Mouse (Mus musculus): ENCODE measurements at regions not wholly inside any gene's neighbourhood (a gene's known extent, or its start where the extent isn't known, plus 50 kb on each side); places are given as distances from the start of the nearest gene placed in this dataset.

DNA sequence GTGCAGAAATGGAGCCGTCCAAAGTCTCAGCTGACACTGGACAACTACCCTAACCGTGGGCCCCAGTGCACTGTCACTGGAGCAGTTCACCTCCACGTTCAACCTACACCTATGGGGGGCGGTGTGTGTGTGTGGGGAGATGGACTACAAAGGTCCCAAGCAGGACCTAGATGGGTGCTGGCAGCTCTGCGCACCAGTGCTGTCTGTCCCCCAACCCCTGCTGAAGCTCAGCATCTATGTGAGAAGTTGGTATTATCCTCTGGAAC lies 117.7 kb upstream of the Lhx1 start:
- WGBS = 43% methylated on average over 5 of the region's 5 CpGs
- DNase-seq (ENCODE audit: low read depth, low spot score) = no peak

DNA sequence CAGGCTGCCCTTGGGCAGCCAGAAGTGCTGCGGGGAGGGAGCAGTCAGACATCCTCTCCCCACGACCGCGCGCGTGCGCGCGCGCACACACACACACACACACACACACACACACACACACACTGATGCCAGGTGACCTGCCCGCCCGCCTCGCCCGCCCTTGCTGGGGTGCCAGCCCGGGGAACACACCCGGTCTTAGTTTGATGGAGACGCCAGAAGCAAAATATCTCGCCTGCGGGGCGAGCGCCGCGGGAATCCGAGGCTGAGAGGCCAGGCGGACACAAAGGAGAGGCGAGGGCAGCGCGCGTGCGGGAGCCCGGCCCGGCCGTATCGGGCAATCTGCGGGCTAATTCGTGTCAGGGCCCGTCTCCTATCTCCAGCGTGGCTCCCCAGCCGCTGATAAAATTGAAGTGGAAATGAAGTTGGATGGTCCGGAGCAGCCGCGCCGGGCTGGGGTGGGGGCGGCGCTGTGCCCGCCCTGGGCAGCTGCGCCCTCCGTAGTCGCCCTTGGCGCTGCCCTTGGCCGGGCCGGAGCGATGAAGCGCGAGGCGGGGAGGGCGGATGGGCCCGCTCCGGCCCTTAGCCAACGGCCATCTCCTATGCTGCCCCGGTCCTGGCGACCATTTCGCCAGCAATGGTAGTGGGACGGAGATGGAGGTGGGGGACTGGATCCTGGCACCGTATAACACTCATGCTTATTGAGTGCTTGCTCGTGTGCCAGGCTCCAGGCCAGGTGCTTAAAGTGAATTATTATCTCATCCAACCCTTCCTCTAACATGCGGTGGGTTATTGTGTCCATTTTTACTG lies 117.2 kb upstream of the Lhx1 start:
- whole genome bisulfite sequencing = 2% methylated on average over 67 of the region's 67 CpGs
- DNase-seq (ENCODE audit: low read depth, low spot score) = no peak

DNA sequence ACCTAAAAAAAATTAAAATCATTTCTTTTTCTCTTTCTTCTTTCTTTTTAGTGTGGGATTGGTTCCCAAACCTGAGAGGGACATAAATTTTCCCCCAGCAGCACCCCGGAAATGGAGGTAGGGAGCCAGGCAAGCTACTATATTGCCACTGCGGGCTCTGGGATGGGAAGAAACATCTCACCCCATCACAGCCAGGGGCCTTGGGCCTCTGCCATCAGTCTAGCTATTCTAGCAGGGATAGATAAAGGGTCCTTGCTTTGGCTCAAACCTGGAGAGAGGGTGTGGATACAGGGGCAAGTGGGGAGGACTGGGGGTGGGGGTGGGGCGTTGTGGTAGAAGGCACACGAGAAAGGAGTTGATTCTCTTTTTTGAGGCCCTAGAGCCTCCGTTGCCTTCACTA lies 116.3 kb upstream of the Lhx1 start:
- WGBS = 29% methylated on average over 5 of the region's 5 CpGs
- no peak for DNase-seq (ENCODE audit: low read depth, low spot score)

DNA sequence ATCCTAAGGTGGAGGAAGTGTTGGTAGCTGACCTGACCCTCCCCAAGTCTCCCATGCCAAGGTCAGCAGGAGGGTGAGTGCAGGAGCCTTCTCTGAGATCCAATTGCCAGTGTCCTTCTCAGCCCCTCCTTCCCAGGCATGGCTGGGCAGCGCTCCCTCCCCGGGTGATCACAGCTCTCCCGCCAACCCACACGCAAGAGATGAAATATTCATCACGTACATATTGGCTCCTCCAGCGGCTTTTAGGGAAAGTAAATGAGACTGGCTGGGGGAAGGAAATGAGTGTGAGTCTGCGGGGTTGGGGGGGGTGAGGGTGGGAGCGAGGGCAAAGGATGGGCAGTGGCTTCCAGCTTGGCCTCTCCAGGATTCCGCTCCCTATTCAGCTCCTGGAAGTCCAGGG lies 113.0 kb upstream of the Lhx1 start:
- no peak for DNase-seq (ENCODE audit: low read depth, low spot score)

DNA sequence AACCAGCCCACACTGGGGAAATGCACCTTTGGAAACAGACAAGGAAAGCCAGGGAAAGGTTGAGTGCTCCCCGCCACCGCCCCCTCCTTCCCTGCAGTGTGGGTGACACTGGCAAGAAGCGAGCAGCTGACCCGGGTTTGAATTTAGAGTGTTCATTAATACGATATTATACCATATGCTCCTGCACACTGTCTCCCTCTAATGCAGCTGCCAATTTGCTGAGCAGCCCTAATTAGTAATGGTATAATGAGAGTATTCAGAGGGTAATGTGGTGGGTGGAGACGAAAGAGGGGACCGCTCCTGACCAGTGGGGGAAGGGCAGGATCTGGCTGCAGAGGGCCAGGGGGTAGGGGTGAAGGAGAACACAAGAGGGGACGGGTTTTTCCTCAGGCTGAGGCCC lies 111.9 kb upstream of the Lhx1 start:
- DNase-seq (ENCODE audit: low read depth, low spot score) = no peak
- WGBS = 42% methylated on average over 8 of the region's 8 CpGs

More for the DNA sequence above, 113.0 kb upstream of the Lhx1 start:
- 21% methylated on average over 9 of the region's 9 CpGs for WGBS

DNA sequence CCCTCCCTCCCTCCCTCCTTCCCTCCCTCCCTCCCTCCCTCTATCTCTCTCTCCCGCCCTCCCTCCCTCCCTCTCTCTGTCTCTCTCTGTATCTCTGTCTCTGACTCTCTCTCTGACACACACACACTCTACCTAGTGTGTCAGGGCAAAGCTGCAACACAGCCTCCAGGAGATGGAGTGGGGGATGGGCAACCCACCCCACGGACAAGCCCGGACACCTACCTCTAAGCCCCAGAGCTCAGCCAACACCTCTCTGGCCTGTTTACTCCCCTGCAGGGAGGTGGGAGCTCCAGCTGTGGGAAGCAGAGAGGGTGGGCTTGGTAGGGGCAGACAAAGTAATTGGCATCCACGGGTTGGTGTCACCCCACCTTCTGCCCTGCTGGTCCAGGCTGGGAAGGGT lies 109.7 kb upstream of the Lhx1 start:
- 15% methylated on average over 3 of the region's 4 CpGs for WGBS

DNA sequence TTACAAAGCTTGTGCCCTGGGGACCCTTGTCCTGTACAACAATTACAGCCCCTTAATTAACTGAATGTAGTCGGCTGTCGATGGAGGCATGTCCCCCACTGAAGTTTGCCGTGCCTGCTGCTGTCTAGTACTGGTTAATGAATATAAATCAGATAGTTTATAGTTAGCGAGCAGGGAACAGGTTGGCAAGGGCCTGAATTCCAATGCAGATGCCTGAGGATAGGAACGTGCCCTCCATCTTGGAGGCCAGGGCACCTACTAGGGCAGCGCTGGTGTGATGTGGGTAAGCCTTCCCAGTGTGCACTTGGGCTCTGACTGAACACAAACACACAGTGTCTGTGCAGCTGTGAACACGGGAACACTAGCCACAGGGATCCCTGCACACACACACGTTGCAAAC lies 108.0 kb upstream of the Lhx1 start:
- DNase-seq (ENCODE audit: low read depth, low spot score) = no peak
- 31% methylated on average over 8 of the region's 8 CpGs for WGBS

More for the DNA sequence above, 109.7 kb upstream of the Lhx1 start:
- no peak for DNase-seq (ENCODE audit: low read depth, low spot score)

DNA sequence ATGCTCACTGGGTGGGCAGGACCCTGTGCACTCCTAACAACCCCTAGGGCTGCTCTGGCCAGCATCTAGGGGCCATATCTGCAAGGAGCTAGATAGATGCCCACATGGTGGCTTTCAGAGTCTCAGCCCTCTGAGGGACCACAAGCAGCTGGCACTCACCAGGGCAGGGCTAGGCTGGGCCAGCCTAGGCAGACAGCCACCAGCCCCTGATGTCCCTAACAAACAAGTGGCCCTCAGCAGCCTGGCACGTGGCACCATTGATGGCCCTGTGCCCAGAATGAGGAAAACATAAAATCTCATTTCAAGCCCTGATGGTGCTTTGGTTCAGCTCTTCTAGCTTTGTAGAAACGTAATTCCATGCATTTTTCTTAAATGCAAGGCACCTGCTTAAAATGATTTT lies 102.8 kb upstream of the Lhx1 start:
- 40% methylated on average over 2 of the region's 2 CpGs for WGBS
- no peak for DNase-seq (ENCODE audit: low read depth, low spot score)

DNA sequence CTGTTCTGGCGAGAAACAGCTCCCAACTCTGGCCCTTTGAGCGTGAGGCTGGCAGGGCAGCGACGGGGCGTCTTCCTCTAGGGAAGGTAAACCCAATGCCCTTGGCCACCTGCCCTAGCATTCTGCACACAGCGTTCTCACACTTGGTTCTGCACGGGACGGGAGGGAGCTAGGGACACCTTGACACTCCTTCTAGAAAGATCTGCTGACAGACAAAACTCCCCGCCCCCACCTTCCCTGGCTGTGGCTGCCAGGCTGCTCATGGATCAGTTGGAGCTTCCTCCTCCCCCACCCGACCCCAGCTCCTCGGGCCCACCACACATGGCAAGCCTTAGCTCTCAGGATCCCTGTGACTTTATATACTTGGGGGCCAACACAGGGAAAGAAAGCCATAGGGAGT lies 102.3 kb upstream of the Lhx1 start:
- WGBS = 59% methylated on average over 11 of the region's 11 CpGs
- DNase-seq (ENCODE audit: low read depth, low spot score) = no peak

DNA sequence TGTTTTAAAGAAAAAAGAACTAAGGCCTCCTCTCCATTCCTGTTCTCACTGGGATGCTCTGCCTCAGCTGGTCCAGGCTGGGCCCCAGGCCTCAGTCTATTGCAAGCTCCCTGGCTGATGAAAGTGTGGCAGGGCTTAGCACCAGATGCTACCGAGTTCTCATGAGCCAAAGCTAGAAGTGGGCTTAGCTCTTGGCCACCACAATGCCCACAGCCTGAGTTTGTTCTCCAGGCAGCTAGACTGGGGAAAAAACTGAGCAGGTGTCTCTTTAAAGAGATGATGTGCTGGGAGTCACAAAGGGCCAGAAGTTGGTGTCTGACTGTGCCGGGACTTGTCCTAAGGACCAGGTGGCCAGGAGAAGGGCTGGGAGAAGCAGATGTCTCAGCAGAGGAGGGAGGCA lies 101.9 kb upstream of the Lhx1 start:
- DNase-seq (ENCODE audit: low read depth, low spot score) = no peak

DNA sequence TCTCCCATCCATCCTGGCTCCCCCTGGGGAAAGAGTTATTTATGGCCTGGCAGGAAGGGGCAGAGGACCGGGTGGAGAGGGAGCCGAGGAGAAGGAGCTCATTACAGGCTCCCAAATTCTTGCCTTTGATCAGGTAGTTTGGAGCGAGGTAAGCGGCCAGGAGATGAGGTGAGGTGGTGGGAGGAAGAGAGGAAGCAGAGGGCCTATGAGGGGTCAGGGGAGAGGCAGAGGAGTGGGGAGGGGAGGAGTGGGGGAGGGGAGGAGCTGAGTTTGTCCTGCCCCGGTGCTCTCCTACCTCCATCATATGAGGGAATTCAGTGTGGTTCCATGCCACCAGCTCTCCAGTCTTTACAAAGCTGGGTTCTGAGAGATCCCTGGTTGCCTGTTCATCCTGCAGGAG lies 98.8 kb upstream of the Lhx1 start:
- DNase-seq (ENCODE audit: low read depth, low spot score) = no peak
- 12% methylated on average over 5 of the region's 5 CpGs for WGBS

More for the DNA sequence above, 101.9 kb upstream of the Lhx1 start:
- WGBS = 76% methylated on average over 2 of the region's 2 CpGs

DNA sequence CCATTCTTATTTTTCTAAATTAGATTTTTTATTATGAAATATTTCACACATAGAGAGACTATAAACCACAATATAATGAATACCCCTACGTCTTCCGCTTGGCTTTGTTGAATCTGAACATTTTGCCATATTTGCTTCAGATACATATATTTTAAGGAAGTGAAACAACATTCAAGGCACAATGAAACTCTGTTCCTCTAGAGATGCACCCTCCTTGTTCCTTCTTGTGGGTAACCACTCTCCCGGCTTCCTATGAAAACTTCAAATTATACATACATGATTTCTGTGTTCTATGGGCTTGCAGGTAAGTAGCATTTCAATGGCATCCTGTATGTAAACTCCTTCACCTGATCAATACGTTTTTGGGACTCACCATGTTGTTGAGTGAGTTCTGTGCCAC lies 94.4 kb upstream of the Lhx1 start:
- 75% methylated on average over 4 of the region's 4 CpGs for WGBS
- no peak for DNase-seq (ENCODE audit: low read depth, low spot score)

DNA sequence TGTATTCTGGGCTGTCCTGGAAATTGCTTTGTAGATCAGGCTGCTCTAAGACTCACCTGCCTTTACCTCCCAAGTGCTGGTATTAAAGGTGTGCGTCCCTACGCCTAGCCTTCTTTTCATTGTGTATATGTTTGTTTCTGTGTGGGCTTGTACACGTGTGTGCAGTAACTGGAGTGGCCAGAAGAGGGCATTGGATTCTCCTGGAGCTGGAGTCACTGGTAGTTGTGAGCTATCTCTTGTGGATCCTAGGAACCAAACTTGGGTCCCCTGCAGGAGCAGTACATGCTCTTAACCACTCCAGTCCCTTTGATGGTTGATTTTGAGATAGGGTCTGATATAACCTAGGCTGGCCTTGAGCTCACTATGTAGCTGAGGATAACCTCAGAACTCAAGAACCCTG lies 93.2 kb upstream of the Lhx1 start:
- WGBS = 86% methylated on average over 3 of the region's 3 CpGs
- DNase-seq (ENCODE audit: low read depth, low spot score) = no peak

DNA sequence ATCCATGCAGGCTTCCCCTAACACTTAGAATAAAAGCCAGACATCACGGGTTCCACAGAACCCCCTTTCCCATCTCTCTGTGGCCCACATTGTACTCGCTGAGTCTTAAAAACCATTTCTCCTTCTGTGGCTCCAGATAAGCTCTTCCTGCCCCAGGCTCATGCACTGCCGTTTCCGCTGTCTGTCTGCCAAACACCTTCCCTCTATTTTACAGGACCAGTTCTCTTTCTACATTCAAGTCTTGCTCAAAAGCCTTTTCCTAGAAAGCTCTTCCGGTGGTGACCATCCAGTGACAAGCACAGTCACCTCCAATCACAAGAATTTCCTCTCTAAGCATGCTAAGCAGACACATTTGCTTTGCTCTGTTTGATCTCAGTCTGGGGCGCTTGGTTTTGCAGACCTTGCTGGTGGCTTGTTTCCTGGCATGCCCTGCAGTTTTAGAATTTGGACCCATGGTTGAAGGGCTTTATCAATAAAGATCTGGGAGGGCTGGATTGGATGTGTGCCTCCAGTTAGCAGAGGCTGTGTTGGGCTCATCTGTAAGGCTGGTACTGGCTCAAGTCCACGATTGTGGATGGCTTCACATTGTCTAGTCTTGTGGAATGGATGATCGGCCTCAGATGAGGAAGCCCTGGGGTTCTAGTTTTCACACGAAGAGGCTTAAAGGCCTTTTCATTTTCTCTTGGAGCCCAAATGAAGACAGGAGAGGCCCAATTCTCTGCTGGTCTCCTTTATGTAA lies 87.8 kb upstream of the Lhx1 start:
- no peak for DNase-seq (ENCODE audit: low read depth, low spot score)
- 70% methylated on average over 9 of the region's 9 CpGs for WGBS

DNA sequence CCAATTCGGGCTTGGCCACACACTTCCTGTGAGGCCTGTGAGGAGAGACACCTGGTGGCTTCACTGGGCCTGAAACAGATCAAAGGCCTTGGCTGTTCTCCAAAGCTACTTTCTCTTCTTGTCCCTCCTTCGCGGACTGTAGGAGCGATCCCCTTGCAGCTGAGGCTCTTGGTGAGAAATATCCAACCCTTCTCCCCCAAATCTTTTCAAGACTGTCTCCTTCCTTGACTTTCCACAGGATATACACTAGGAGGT lies 86.2 kb upstream of the Lhx1 start:
- DNase-seq (ENCODE audit: low read depth, low spot score) = no peak
- WGBS = 39% methylated on average over 4 of the region's 4 CpGs

DNA sequence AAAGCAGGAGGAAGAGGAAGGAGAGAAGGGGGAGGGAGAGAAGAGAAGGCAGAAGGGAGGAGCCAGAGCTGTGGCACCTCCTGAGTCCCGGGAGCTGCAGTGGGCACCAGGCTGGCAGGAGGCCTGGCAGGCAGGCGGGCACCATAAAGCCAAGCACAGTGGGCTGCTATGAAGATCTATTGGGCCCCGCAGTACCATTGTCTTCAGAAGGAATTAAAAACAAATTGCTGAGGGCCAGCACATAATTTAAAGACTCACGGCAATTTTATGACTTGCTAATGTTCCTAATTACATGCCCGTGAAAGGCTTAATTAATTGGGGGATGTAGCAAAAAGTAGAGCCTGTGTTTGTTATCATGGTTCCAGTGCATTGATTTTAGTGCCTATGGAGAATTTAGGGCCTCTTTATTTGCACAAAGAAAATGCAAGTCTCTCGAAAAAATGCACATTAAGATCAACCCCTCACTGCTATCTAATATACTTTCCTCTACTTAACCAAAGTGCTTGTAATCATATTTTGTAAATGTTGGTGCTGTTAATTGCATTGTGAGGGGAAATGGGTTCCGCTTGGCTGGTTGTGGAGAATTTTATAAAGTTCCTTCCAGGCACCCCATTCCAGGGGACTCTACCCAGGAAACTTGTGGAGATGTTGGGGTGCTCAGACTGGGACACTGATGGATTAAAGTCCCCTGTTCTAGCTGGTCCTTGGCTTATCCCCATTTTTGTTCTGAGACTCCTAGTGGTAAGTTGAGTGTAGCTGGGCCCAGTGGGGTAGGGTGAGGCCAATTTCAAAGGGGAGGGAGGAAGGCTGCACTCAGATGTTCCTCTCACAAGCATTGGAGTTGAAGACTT lies 85.7 kb upstream of the Lhx1 start:
- no peak for DNase-seq (ENCODE audit: low read depth, low spot score)
- 50% methylated on average over 7 of the region's 7 CpGs for WGBS

DNA sequence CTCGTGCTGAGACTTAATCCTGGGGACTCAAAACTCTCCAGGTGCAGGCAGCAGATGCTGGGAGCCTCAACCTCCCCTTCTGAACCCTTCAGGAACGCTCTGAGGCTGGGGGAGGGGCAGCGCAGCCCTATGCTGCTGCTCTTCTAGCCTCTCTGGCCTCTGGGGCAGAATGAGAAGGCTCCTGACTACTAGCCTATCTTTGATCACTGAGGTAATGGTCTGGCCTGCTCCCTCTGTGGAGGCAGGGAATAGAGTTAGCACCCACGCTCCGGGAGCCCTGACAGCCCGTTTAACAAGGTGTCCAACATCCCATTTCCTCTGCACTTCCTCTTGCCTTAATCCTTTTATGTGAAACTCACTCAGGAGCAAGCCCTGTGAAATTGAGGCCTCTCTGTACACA lies 79.4 kb upstream of the Lhx1 start:
- DNase-seq (ENCODE audit: low read depth, low spot score) = no peak
- WGBS = 7% methylated on average over 6 of the region's 6 CpGs

DNA sequence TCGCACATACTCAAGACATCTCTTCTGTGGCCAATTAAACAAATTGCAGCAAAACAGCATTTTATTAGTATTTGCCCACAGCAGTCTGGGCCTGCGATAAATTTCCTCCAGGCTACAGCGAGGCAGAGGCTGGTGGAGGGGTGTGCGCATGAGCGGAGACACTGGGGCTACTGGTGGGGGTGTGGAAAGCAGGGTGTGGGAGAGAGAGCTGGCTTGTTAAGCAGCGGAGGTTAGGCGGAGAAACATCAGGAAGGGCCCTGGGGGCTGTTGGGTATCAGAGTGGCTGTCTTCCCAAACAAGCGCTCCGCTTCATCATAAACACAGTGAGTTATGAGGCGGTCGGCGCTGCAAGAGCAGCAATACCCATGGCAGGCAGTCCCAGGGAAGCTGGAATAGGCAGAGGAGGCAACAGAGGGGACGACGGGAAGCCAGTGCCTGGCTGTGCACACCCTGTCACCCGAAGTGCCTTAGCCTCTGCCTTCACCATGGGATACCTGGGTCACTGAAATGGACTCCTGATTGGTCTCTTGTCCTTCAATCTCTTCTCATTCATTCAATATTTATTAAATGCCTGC lies 74.0 kb upstream of the Lhx1 start:
- WGBS = 31% methylated on average over 15 of the region's 15 CpGs
- no peak for DNase-seq (ENCODE audit: low read depth, low spot score)

DNA sequence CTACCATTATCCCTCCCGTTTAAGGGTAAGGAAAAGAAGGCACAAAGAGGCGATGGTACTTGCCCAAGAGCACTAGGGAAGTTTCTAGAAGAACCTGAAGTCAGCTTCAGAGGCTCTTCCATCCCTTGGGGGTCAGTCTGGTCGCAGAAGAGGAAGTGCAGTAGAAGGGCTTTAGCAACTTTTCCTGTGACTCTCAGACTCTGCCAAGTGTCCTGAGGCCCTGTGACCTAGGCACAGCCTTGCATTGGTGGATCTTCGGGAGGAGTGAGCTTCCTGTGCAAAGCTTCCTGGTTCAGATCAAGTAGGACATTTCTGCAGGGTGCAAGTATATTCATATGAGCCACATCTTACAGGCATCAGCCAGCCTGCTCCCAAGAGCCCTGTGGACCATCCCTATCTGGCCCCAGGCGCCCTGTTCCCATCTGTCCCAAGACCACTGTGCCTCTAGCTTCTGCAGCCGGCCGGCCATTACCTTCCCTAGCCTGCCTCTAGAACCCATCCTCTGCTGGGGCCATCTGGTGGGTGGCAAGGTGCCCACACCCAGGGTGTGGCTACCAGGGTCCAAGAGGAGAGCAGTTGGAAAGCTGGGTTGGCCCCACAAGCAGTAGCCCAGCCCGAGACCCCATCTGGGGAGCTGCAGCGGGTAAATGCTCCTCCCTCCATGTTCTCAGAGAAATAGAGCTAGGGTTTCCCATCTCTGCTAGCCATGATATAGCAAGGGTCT lies 72.4 kb upstream of the Lhx1 start:
- WGBS = 75% methylated on average over 9 of the region's 9 CpGs
- no peak for DNase-seq (ENCODE audit: low read depth, low spot score)

DNA sequence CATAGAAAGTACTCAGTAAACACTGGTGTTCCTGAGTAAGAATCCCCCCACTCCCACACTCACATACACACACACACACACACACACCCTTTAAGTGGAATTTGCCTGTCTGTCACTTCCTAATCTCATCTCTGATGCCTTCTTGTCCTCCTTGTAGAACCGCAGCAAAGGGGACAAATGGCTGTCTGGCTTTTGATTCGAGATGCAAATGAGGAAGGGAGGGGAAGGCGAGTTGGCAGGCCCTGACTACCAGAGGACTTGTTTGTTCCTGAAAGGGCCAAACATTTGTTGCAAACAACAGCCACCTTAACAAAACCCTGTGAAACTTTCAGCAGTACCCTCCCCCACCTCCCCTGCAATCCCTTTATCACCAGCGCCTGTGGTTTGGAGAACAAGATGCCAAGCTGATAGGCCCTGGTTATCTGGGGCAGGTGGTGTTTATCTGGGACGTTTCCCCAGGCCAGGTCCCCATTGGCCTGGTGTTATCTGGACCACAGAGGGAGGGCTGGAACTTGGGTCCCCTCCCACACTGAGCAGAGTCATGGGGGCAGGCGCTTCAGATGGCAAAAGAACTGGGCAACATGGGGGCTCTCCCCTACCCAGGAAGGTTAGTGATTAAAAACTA lies 67.5 kb upstream of the Lhx1 start:
- 29% methylated on average over 6 of the region's 6 CpGs for WGBS
- no peak for DNase-seq (ENCODE audit: low read depth, low spot score)

Data from large intestine, adult 2 months (tissue).